Mouse (Mus musculus) hindbrain, embryonic 14.5 days (tissue): ENCODE measurements around the gene Nol9. TPM values are rescaled to one million over a fixed set of nuclear protein-coding genes. Genes with fewer than 3 reads are reported as not detected.
"Not testable (repeated sequence)": the region's sequence is repeated elsewhere in the genome, so short reads cannot be mapped to it uniquely, and the experiment has no call there.

Source experiments
- ATAC-seq: fragments of 200-750 bp; cut with Nextera tagmentation; 2 replicates; pipeline ENCODE4 v1.8.0; 2017; ENCODE audit warnings: moderate number of reproducible peaks, mild to moderate bottlenecking, moderate TSS enrichment, moderate library complexity; ENCODE audit not compliant: low FRiP score
- DNase-seq: peaks from one replicate; pipeline ENCODE4 v3.0.0-alpha.2; 2015; ENCODE audit warnings: low spot score
- H3K27ac ChIP-seq: fragments of 300-500 bp; sonication (generic); 2 replicates; pipeline ENCODE4 v1.5.1; 2014; ENCODE audit warnings: mild to moderate bottlenecking, moderate library complexity
- H3K27me3 ChIP-seq: fragments of 300-500 bp; sonication (generic); 2 replicates; pipeline ENCODE4 v1.6.1; 2014; ENCODE audit warnings: mild to moderate bottlenecking, low read length, mixed read lengths; ENCODE audit not compliant: control insufficient read depth, insufficient read depth
- H3K36me3 ChIP-seq: fragments of 300-500 bp; sonication (generic); replicated peaks from 2 replicates; pipeline ENCODE4 v1.6.1; 2014; ENCODE audit not compliant: control insufficient read depth, insufficient read depth
- H3K4me1 ChIP-seq: fragments of 300-500 bp; sonication (generic); replicated peaks from 2 replicates; pipeline ENCODE4 v1.6.1; 2014; ENCODE audit warnings: antibody characterized with exemption, low read length, mixed read lengths; ENCODE audit not compliant: control insufficient read depth, insufficient read depth
- H3K4me2 ChIP-seq: fragments of 300-500 bp; sonication (generic); replicated peaks from 2 replicates; pipeline ENCODE4 v1.6.1; 2014; ENCODE audit warnings: mild to moderate bottlenecking, moderate library complexity
- H3K4me3 ChIP-seq: fragments of 300-500 bp; sonication (generic); replicated peaks from 2 replicates; pipeline ENCODE4 v1.5.1; 2014; ENCODE audit warnings: mild to moderate bottlenecking, low read length
- H3K9ac ChIP-seq: fragments of 300-500 bp; sonication (generic); 2 replicates; pipeline ENCODE4 v1.6.1; 2014
- H3K9me3 ChIP-seq: fragments of 300-500 bp; sonication (generic); 2 replicates; pipeline ENCODE4 v1.6.1; 2016; ENCODE audit warnings: low read length; ENCODE audit not compliant: control insufficient read depth
- WGBS: fragments of 180-500 bp; shearing (Covaris S2); extraction: QIAGEN DNeasy Blood & Tissue Kit; methylation state at CpG from one replicate; pipeline ENCODE4 v1.1.7; 2014; 5-methylcytosine and 5-hydroxymethylcytosine counted together
- polyA plus RNA-seq: library from polyadenylated mRNA; unstranded; fragments of >200 nt; fragmentation: Nextera tagmentation; extraction: Ambion mirVana; gene quantifications from 2 replicates; pipeline ENCODE4 v1.2.1, GENCODE M21; 2014

The Nol9 gene
- polyA plus RNA-seq, 1 experiment from 2014 or later, result 26.1 TPM

- H3K4me3 ChIP-seq, H3K4me1 ChIP-seq, DNase-seq, ATAC-seq, H3K27ac ChIP-seq, H3K9ac ChIP-seq, H3K27me3 ChIP-seq, H3K36me3 ChIP-seq, H3K9me3 ChIP-seq, H3K4me2 ChIP-seq: not testable (repeated sequence)
- WGBS, result 86% methylated on average over 6 of the region's 6 CpGs
These were observed 2.7 kb upstream of the Nol9 start for GRCm38 (mm10) chr4:152036464-152036863.

- Histone ChIP-seq H3K9ac (peak within 1 kb of the TSS; percentile 74), H3K4me3 (peak within 1 kb of the TSS; percentile 92), H3K4me2 (peak within 1 kb of the TSS; percentile 97), H3K4me1 (peaks cover 8% of the 10 kb centered on the region), H3K36me3 (peaks cover 27% of the 10 kb centered on the region), H3K9me3 (no peaks in the 10 kb centered on the region), H3K27me3 (no peaks in the 10 kb centered on the region), H3K27ac (no peak within 1 kb of the TSS)
- ATAC-seq (no peak), DNase-seq (no peak)
- 50% methylated on average over 10 of the region's 10 CpGs for WGBS
These were observed 716 bp upstream of the Nol9 start, which contains the start of gene Tas1r1 for GRCm38 (mm10) chr4:152038225-152038984. Gene Tas1r1, minus strand, starts transcription at chr4:152038568.

- 5% methylated on average over 25 of the region's 25 CpGs for WGBS
- DNase-seq (no peak), ATAC-seq (no peak)
- Histone ChIP-seq H3K4me2 (peak overlapping the region; percentile 97), H3K4me3 (peak overlapping the region; percentile 92), H3K27me3 (no peaks in the 10 kb centered on the region), H3K36me3 (peaks cover 41% of the 10 kb centered on the region), H3K27ac (no peak overlapping the region), H3K9me3 (no peaks in the 10 kb centered on the region), H3K9ac (peak overlapping the region; percentile 74), H3K4me1 (peaks cover 8% of the 10 kb centered on the region)
These were observed 750 bp downstream of the Nol9 start for GRCm38 (mm10) chr4:152039831-152040310.

GRCm38 (mm10) chr4:152041924-152042641 lies 3.0 kb downstream of the Nol9 start:
- no peak overlapping the region for H3K4me2 ChIP-seq
- H3K9ac ChIP-seq, result no peak overlapping the region
- 95% methylated on average over 22 of the region's 22 CpGs for WGBS
- no peak overlapping the region for H3K27ac ChIP-seq
- no peaks in the 10 kb centered on the region for H3K27me3 ChIP-seq
- H3K4me3 ChIP-seq, result no peak overlapping the region
- no peak for DNase-seq
- H3K36me3 ChIP-seq, result peaks cover 61% of the 10 kb centered on the region
- ATAC-seq, result no peak
- peaks cover 8% of the 10 kb centered on the region for H3K4me1 ChIP-seq
- no peaks in the 10 kb centered on the region for H3K9me3 ChIP-seq

GRCm38 (mm10) chr4:152043171-152043570 lies 4.0 kb downstream of the Nol9 start:
- peaks cover 72% of the 10 kb centered on the region for H3K36me3 ChIP-seq
- H3K9ac ChIP-seq, result no peak overlapping the region
- no peak overlapping the region for H3K27ac ChIP-seq
- H3K4me3 ChIP-seq, result no peak overlapping the region
- DNase-seq, result no peak
- WGBS, result 90% methylated on average over 3 of the region's 3 CpGs
- no peak for ATAC-seq
- H3K27me3 ChIP-seq, result no peaks in the 10 kb centered on the region
- no peak overlapping the region for H3K4me2 ChIP-seq
- H3K4me1 ChIP-seq, result peaks cover 8% of the 10 kb centered on the region
- H3K9me3 ChIP-seq, result no peaks in the 10 kb centered on the region

- H3K9ac ChIP-seq, result no peak overlapping the region
- H3K27ac ChIP-seq, result no peak overlapping the region
- 88% methylated on average over 6 of the region's 6 CpGs for whole genome bisulfite sequencing
- H3K4me1 ChIP-seq, result peaks cover 8% of the 10 kb centered on the region
- no peaks in the 10 kb centered on the region for H3K27me3 ChIP-seq
- H3K9me3 ChIP-seq, result no peaks in the 10 kb centered on the region
- H3K4me3 ChIP-seq, result no peak overlapping the region
- ATAC-seq, result no peak
- no peak overlapping the region for H3K4me2 ChIP-seq
- DNase-seq, result no peak
- peaks cover 85% of the 10 kb centered on the region for H3K36me3 ChIP-seq
These were observed 5.5 kb downstream of the Nol9 start for GRCm38 (mm10) chr4:152044609-152045008.

- ATAC-seq (no peak; the same call in 1 of the 2 replicates), DNase-seq (no peak)
- no peak overlapping the region for H3K4me2 ChIP-seq
- H3K9me3 ChIP-seq, result no peaks in the 10 kb centered on the region
- H3K27ac ChIP-seq, result no peak overlapping the region
- no peaks in the 10 kb centered on the region for H3K27me3 ChIP-seq
- no peak overlapping the region for H3K4me3 ChIP-seq
- 78% methylated on average over 9 of the region's 9 CpGs for WGBS
- no peak overlapping the region for H3K9ac ChIP-seq
- H3K4me1 ChIP-seq, result no peaks in the 10 kb centered on the region
- peaks cover 40% of the 10 kb centered on the region for H3K36me3 ChIP-seq
These were observed 23.4 kb downstream of the Nol9 start for GRCm38 (mm10) chr4:152062390-152063110.

- no peak overlapping the region for H3K4me2 ChIP-seq
- H3K9me3 ChIP-seq, result no peaks in the 10 kb centered on the region
- H3K27me3 ChIP-seq, result no peaks in the 10 kb centered on the region
- H3K9ac ChIP-seq, result no peak overlapping the region
- no peaks in the 10 kb centered on the region for H3K36me3 ChIP-seq
- no peak overlapping the region for H3K4me3 ChIP-seq
- no peaks in the 10 kb centered on the region for H3K4me1 ChIP-seq
- no peak overlapping the region for H3K27ac ChIP-seq
- ATAC-seq (no peak; the same call in 1 of the 2 replicates), DNase-seq (no peak)
These were observed 28.2 kb downstream of the Nol9 start for GRCm38 (mm10) chr4:152067280-152067679.

- WGBS, result 65% methylated on average over 6 of the region's 6 CpGs
- peaks cover 5% of the 10 kb centered on the region; the same call in 1 of the 2 replicates for H3K4me1 ChIP-seq
- DNase-seq, result no peak
These were observed 29.1 kb downstream of the Nol9 start for GRCm38 (mm10) chr4:152068166-152068724.

More at GRCm38 (mm10) chr4:152068166-152068724, 29.1 kb downstream of the Nol9 start:
- no peaks in the 10 kb centered on the region for H3K9me3 ChIP-seq
- no peaks in the 10 kb centered on the region for H3K27me3 ChIP-seq
- H3K9ac ChIP-seq, result no peak overlapping the region
- no peaks in the 10 kb centered on the region for H3K36me3 ChIP-seq
- H3K4me3 ChIP-seq, result no peak overlapping the region
- no peak overlapping the region for H3K27ac ChIP-seq
- no peak for ATAC-seq
- no peak overlapping the region for H3K4me2 ChIP-seq
